Mouse (Mus musculus) embryonic facial prominence, embryonic 15.5 days (tissue): ENCODE results near the gene Itgb2. TPM values are rescaled to one million over a fixed set of nuclear protein-coding genes. Genes with fewer than 3 reads are reported as not detected.

Source experiments
- ATAC-seq: fragments of 200-750 bp; cut with Nextera tagmentation; 2 replicates; pipeline ENCODE4 v1.8.0; 2017; ENCODE audit warnings: low read depth, moderate TSS enrichment; ENCODE audit not compliant: insufficient number of reproducible peaks, low FRiP score, low TSS enrichment
- H3K27ac ChIP-seq: fragments of 300-500 bp; sonication (generic); replicated peaks from 2 replicates; pipeline ENCODE4 v1.5.1; 2015; ENCODE audit warnings: mild to moderate bottlenecking, inconsistent platforms
- H3K27me3 ChIP-seq: fragments of 300-500 bp; sonication (generic); 2 replicates; pipeline ENCODE4 v1.6.1; 2015; ENCODE audit warnings: inconsistent platforms
- H3K36me3 ChIP-seq: fragments of 300-500 bp; sonication (generic); 2 replicates; pipeline ENCODE4 v1.6.1; 2015; ENCODE audit warnings: mild to moderate bottlenecking, inconsistent platforms
- H3K4me1 ChIP-seq: fragments of 300-500 bp; sonication (generic); 2 replicates; pipeline ENCODE4 v1.6.1; 2015; ENCODE audit warnings: inconsistent platforms
- H3K4me2 ChIP-seq: fragments of 300-500 bp; sonication (generic); replicated peaks from 2 replicates; pipeline ENCODE4 v1.6.1; 2015; ENCODE audit warnings: mild to moderate bottlenecking, inconsistent platforms
- H3K4me3 ChIP-seq: fragments of 300-500 bp; sonication (generic); replicated peaks from 2 replicates; pipeline ENCODE4 v1.5.1; 2015; ENCODE audit warnings: mild to moderate bottlenecking, inconsistent platforms
- H3K9ac ChIP-seq: fragments of 300-500 bp; sonication (generic); 2 replicates; pipeline ENCODE4 v1.6.1; 2015; ENCODE audit warnings: inconsistent platforms
- H3K9me3 ChIP-seq: fragments of 300-500 bp; sonication (generic); replicated peaks from 2 replicates; pipeline ENCODE4 v1.6.1; 2016; ENCODE audit warnings: inconsistent platforms
- WGBS: fragments of 180-500 bp; shearing (Covaris S2); methylation state at CpG from one replicate; pipeline ENCODE4 v1.1.7; 2015; 5-methylcytosine and 5-hydroxymethylcytosine counted together
- polyA plus RNA-seq: library from polyadenylated mRNA; unstranded; fragments of >200 nt; fragmentation: Nextera tagmentation; extraction: Ambion mirVana; gene quantifications from 2 replicates; pipeline ENCODE4 v1.2.1, GENCODE M21; 2015

Gene Itgb2
- polyA plus RNA-seq, 1 experiment from 2014 or later: 2.8 TPM

DNA sequence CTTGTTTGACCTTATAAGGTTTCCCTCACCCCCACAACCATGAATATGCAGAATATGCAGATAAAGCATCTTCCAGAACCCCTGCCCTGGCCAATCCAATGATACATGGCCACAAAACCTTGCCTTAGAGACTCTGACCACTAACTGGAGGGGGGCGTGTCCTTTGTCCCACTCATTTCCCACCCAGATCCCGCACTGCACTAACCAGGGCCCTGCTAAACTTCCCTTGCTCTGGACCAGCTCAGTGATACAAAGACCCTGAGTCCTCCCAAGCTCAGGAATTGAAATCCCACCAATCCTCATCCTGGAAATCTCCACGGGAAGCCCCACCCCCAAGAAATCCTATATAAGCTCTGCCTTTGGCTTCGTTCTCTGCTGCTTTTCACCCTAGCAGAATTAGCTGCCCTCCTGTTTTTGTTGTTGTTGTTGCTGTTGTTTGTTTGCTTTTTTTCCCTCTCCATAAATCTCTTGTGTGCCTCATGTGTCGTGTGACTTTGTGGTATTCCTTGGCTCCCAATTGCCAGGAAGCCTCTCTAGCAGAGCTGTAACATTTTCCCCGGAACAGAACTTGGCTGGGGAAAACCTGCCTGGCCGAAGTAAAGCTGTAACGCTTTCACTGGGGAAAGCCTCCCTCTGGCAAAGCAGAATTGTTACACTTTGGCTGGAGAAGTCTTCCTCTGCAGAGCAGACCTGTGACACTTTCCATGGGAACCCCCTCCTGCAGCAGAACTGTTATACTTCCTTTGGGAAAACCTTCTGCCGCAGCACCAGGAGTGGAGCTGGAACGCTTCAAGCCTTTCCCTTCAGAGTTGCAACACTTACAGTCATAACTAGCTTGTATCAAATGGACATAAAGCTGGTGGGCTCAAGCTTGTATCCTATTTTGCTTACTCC is 50.2 kb downstream of the Itgb2 start:
- no peaks in the 10 kb centered on the region for H3K9me3 ChIP-seq
- no peak overlapping the region for H3K27ac ChIP-seq
- peaks cover 31% of the 10 kb centered on the region for H3K4me1 ChIP-seq
- no peak for ATAC-seq
- WGBS: 63% methylated on average over 10 of the region's 10 CpGs
- no peaks in the 10 kb centered on the region for H3K36me3 ChIP-seq
- H3K27me3 ChIP-seq: no peaks in the 10 kb centered on the region
- H3K4me3 ChIP-seq: no peak overlapping the region
- no peak overlapping the region for H3K9ac ChIP-seq
- 0 out of 2 replicates have a peak overlapping the region, but pooled peaks have one; percentile 67 for H3K4me2 ChIP-seq

DNA sequence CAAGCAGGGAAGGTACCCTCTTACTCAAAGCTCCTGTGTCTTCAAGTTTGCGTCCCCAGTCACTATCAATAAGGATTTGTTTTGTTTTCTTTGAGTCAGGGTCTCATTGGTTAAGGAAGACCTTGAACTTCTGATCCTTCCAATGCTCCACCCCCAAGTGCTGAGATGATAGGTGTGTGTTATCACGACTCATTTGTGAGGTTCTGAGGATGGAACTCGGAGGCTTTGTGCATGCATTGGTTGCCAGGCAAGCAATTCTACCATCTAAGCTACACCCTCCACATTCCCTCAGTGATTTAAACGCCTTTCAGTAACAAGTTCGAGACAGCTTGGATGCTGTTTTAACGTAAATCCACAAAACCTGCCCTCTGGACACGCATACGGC is 51.0 kb downstream of the Itgb2 start:
- WGBS: 9% methylated on average over 8 of the region's 8 CpGs
- Histone ChIP-seq H3K27ac (peak overlapping the region; percentile 71; the same call in 1 of the 2 replicates), H3K4me2 (peak overlapping the region; percentile 67), H3K27me3 (no peaks in the 10 kb centered on the region), H3K4me3 (peak overlapping the region; percentile 91), H3K4me1 (peaks cover 31% of the 10 kb centered on the region), H3K36me3 (no peaks in the 10 kb centered on the region), H3K9me3 (no peaks in the 10 kb centered on the region), H3K9ac (peak overlapping the region; percentile 45)
- ATAC-seq: no peak

DNA sequence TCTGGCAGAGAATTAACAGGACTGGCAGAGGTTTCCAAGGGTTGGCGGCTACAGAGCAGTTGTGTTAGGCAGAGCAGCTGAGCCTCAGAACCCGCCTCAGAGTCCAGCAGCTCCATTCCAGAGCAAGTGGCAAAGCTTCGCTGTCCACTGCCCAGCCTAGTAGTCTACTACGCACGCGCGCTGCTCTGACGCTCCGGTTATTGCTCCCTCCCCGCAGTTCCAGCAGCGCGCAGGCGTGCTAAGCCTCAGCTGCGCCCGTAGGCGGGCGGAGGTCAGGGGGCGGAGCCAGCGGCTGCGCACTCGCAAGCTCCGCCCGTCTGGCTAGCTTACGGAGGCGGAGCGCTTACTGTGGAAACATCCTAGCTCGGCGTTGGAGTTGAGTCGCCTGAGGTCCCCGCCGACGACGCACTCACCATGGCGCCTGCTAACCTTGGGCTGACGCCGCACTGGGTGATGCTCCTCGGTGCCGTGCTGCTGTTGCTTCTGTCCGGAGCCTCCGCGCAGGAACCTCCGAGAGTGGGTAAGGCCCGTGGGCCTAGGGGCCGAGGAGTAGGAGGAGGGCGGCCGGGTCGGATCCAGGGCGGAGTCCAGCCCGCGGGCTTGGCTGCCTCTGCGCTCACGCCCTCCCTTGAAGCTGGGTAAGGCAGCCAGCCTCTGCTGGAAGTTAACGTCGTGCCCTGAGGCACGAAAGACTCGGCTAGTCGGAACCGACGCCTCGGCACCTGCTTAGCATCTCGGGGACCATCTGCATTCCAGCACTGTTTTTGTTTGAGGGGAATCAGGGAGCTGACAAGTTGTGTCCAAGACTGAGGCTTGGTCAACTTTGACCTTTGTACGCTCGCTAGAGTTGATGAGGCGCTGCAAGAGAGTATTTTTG is 51.6 kb downstream of the Itgb2 start, which contains the start of gene Pttg1ip:
TSS of gene Pttg1ip (plus strand) at position 313 of the 877 bp plus-strand sequence.
- H3K9me3 ChIP-seq: no peaks in the 10 kb centered on the region
- H3K27ac ChIP-seq: peak within 1 kb of the TSS; percentile 97
- H3K4me1 ChIP-seq: peaks cover 31% of the 10 kb centered on the region
- ATAC-seq: peak; percentile 96
- H3K36me3 ChIP-seq: 0 out of 2 replicates have a peak, but pooled peaks cover 2% of the 10 kb centered on the region
- H3K4me3 ChIP-seq: peak within 1 kb of the TSS; percentile 91
- no peaks in the 10 kb centered on the region for H3K27me3 ChIP-seq
- peak within 1 kb of the TSS; percentile 67 for H3K4me2 ChIP-seq
- 0% methylated on average over 64 of the region's 64 CpGs for WGBS
- peak within 1 kb of the TSS; percentile 86 for H3K9ac ChIP-seq

DNA sequence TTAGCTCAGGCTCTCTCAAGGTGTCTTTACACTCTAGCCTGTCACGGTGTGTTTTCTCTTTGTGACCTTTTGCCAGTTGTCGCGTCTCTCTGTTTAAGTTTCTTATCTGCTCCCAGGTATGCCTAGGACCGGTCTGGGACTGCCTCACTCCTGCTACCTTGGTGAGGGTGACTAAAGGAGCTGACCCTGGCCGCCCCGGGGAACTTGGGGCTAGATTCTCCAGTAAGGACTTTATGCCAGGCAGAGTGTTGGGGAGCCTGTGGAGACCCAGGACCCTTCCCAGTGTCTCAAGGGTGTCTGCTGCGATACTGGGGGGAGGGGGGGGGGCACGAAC is 52.2 kb downstream of the Itgb2 start:
- Histone ChIP-seq H3K9ac (peak overlapping the region; percentile 86), H3K27me3 (no peaks in the 10 kb centered on the region), H3K4me1 (peaks cover 31% of the 10 kb centered on the region), H3K4me3 (peak overlapping the region; percentile 91), H3K4me2 (peak overlapping the region; percentile 67), H3K27ac (peak overlapping the region; percentile 97; the same call in 1 of the 2 replicates), H3K36me3 (0 out of 2 replicates have a peak, but pooled peaks cover 7% of the 10 kb centered on the region), H3K9me3 (no peaks in the 10 kb centered on the region)
- ATAC-seq: no peak
- 8% methylated on average over 8 of the region's 8 CpGs for WGBS

DNA sequence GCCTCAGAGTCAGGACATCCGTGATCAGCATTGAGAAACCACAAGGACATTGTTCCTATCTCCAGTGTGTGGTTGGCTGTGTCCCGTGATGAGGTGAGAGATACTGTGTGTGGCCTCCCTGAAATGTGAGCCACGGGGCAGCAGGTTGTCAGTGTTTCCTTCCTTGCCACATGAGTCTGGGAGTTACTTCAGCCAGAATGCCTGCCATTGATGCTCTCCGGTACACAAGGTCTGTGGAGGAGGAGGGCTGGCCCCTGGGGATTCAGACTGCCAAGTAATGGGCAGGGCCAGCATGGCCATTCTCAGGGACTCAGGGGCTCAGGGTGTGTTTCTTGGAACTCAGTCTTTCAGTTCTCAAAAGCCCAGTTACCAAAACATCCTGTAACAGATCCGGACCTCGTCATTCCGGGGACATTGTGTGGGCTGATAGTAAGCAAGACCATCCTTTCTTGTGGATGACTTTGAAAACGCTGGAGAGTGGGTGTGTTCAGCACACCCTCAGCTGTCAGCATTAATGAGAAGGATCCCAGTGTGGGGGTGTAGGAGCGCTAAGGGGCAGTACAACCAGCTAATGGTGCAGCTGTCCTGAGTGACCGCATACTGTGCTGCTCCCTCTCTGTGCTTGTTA is 53.9 kb downstream of the Itgb2 start:
- Histone ChIP-seq H3K4me1 (peaks cover 31% of the 10 kb centered on the region), H3K4me3 (no peak overlapping the region), H3K27ac (no peak overlapping the region; the same call in 1 of the 2 replicates), H3K9ac (no peak overlapping the region), H3K27me3 (no peaks in the 10 kb centered on the region), H3K9me3 (no peaks in the 10 kb centered on the region), H3K4me2 (no peak overlapping the region), H3K36me3 (peaks cover 19% of the 10 kb centered on the region; the same call in 1 of the 2 replicates)
- 73% methylated on average over 10 of the region's 10 CpGs for WGBS
- no peak for ATAC-seq

DNA sequence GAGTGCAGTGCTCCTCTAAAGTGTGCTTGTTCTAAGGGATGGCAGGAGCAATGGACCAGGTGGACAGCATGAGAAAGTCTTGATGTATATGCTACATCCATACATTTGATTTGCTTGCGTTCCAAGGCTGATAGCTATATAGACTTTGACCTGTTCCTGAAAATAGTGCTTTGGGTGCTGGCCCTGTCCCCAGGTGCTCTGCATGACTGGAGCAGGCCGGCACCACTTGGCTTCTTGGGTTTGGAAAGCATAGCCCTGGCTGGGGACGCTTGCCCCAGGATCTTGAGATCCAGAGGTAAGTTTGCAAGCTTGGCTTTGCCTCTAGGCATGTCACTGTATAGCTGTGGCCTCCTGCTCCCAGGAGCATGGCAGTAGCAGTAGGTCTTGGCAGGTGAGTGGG is 56.6 kb downstream of the Itgb2 start:
- 90% methylated on average over 3 of the region's 3 CpGs for WGBS
- ATAC-seq: no peak
- no peaks in the 10 kb centered on the region for H3K27me3 ChIP-seq
- no peak overlapping the region for H3K4me2 ChIP-seq
- H3K36me3 ChIP-seq: peaks cover 39% of the 10 kb centered on the region
- no peak overlapping the region for H3K4me3 ChIP-seq
- no peak overlapping the region for H3K27ac ChIP-seq
- H3K4me1 ChIP-seq: peaks cover 20% of the 10 kb centered on the region
- H3K9ac ChIP-seq: no peak overlapping the region
- no peaks in the 10 kb centered on the region for H3K9me3 ChIP-seq

DNA sequence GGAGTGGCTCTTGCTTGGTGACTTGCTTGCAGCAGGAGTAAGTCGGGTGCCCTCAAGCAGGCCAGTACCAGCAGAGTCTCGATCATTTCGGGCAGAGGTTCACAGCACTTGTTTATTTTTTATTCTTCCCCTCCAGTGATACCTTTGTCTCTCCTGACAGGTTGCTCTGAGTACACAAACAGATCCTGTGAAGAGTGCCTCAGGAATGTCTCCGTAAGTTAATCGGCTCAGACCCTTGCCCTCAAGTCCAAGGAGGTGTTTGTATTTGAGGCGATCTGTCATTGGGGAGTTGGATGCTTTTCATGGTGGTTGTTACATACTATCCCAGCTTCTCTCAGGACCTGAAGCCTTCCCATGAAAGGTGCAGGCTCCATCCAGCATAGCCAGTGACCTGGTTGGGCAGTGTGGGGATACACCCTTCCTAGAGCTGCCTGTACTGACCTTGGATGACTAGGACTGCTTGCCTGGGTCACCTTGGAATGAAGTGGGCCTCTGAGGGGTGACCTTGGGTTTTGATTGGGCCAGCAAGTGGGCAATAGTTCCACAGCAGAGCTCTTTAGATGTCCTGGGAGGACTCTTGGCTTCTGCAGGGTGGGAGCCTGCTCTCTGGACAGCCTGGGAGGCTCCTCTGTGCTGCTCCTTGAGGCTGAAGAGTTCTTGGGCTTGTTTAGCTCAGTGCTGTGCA is 57.2 kb downstream of the Itgb2 start:
- WGBS: 86% methylated on average over 6 of the region's 6 CpGs
- H3K27ac ChIP-seq: no peak overlapping the region
- H3K36me3 ChIP-seq: peaks cover 45% of the 10 kb centered on the region
- ATAC-seq: no peak
- no peaks in the 10 kb centered on the region for H3K27me3 ChIP-seq
- peaks cover 18% of the 10 kb centered on the region for H3K4me1 ChIP-seq
- no peak overlapping the region for H3K9ac ChIP-seq
- no peaks in the 10 kb centered on the region for H3K9me3 ChIP-seq
- no peak overlapping the region for H3K4me3 ChIP-seq
- no peak overlapping the region for H3K4me2 ChIP-seq

DNA sequence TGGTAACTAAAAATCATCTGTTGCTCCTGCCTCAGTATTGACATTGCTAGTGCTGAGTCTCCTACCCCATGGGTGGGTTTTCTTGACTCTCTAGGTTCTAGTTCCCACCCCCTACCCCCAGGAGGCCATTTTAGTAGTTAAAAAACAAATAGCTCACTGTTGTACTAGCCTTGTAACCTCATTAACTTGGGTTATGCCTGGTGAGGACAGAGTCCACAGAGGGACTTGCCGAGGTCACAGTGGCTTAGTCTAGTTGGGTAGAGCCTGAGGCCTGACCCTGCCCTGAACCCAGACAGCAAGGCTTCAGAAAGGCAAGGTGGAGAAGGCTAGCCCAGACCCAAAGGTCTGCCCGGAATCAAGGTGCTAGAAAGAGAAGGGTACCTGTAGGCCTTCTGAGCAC is 58.0 kb downstream of the Itgb2 start:
- no peak for ATAC-seq
- no peaks in the 10 kb centered on the region for H3K27me3 ChIP-seq
- WGBS: 82% methylated on average over 2 of the region's 2 CpGs
- no peak overlapping the region for H3K9ac ChIP-seq
- peaks cover 52% of the 10 kb centered on the region for H3K36me3 ChIP-seq
- peaks cover 10% of the 10 kb centered on the region for H3K4me1 ChIP-seq
- H3K4me2 ChIP-seq: no peak overlapping the region
- no peaks in the 10 kb centered on the region for H3K9me3 ChIP-seq
- no peak overlapping the region for H3K27ac ChIP-seq
- no peak overlapping the region for H3K4me3 ChIP-seq

DNA sequence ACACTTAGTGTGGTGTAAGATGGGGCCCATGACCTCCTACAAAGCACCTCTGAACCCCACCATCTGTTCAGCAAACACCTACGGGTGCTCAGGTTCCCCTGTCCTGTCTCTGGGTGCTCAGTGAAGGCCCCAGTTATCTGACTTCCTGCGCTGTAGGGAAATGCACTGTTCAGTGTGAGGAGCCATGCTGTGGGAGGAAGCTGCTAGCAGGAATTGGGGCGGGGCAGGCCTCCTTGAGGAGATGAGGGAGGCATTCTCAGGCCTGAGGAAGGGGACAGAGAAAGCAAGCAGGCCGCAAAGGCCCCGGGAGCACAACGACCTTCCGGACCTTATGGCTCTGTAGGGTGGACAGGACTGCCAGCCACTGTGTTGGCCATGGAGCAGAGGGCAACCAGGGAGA is 59.1 kb downstream of the Itgb2 start:
- H3K27ac ChIP-seq: no peak overlapping the region
- no peak overlapping the region for H3K4me3 ChIP-seq
- H3K27me3 ChIP-seq: no peaks in the 10 kb centered on the region
- 0 out of 2 replicates have a peak, but pooled peaks cover under 1% of the 10 kb centered on the region for H3K4me1 ChIP-seq
- H3K9me3 ChIP-seq: no peaks in the 10 kb centered on the region
- peaks cover 62% of the 10 kb centered on the region for H3K36me3 ChIP-seq
- H3K4me2 ChIP-seq: no peak overlapping the region
- no peak for ATAC-seq
- H3K9ac ChIP-seq: no peak overlapping the region
- 75% methylated on average over 7 of the region's 7 CpGs for WGBS

DNA sequence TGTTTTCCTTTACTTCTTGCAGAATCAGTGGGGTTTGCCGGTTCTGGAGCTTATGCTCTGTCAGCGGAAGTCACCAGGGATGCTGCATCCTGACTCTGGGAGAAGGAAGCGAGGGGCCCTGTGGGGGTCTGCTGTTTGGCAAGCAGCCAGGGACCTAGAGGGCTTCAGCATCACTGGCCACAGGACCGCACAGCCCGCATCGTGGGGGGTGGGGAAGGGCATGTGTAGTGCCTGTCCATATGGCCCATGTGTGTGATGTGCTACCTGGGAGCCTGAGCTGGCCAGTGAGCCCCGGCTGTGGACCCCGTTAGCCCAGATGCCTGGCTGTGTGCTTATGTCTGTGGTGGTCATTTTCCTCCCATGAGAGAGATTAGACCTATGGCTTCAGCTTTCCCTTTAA is 59.7 kb downstream of the Itgb2 start:
- H3K4me3 ChIP-seq: no peak overlapping the region
- no peak overlapping the region for H3K4me2 ChIP-seq
- peaks cover 69% of the 10 kb centered on the region for H3K36me3 ChIP-seq
- H3K9ac ChIP-seq: no peak overlapping the region
- no peaks in the 10 kb centered on the region for H3K4me1 ChIP-seq
- ATAC-seq: no peak
- no peaks in the 10 kb centered on the region for H3K9me3 ChIP-seq
- no peak overlapping the region for H3K27ac ChIP-seq
- H3K27me3 ChIP-seq: no peaks in the 10 kb centered on the region
- WGBS: 85% methylated on average over 8 of the region's 8 CpGs
